22 mouse cellular contexts compared by ENCODE assay signal in the genomic region with DNA sequence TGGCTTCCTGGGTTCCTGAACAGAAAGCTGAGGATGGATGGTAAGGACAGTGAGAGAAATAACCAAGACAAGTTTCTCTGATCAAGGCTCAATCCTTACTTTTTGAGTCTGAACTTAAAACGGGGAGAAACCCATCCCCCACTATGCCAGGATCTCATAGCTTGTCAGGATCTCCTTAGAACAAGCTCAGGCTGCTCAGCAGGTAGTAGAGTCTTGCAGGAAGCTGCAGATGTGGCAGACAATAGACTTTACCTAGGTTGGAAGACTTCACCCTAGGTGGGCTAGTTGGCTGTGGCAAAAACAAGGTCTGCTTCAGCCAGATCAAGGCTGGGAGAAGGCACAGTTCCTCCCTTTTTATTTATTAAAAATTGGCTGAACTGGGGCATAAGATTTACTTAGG. TPM values are rescaled to one million over a fixed set of nuclear protein-coding genes. Genes with fewer than 3 reads are reported as not detected.
"Had no signal": no experiment of that assay in that cellular context is flagged by ENCODE, and none has a peak within 500 bp of the region (broad histone marks: within the 10 kb centered on the region; RNA-seq: fewer than 3 reads in every experiment).

No protein-coding gene starts in this region.

- H3K4me3 ChIP-seq: neural tube, embryonic 12.5 days; neural tube, embryonic 13.5 days; neural tube, embryonic 15.5 days; stomach, embryonic 15.5 days had no signal

- H3K4me2 ChIP-seq: neural tube, embryonic 12.5 days; neural tube, embryonic 13.5 days; neural tube, embryonic 15.5 days; stomach, embryonic 15.5 days had no signal

- H3K4me1 ChIP-seq: neural tube, embryonic 12.5 days; neural tube, embryonic 13.5 days; neural tube, embryonic 15.5 days; stomach, embryonic 15.5 days had no signal

- H3K36me3 ChIP-seq: neural tube, embryonic 12.5 days; neural tube, embryonic 13.5 days; neural tube, embryonic 15.5 days; stomach, embryonic 15.5 days had no signal

- DNase-seq: retina, postnatal 1 day; right cerebral cortex, adult 18-20 months; right cerebral cortex, postnatal 14 days; right cerebral cortex, postnatal 25 days; right cerebral cortex, postnatal 4 days; spleen, adult 18-20 months; thymus, adult 18-20 months; thymus, adult 2 months; thymus, postnatal 14 days; thymus, postnatal 25 days; thymus, postnatal 36 days; thymus, postnatal 4 days had no signal

- H3K27me3 ChIP-seq: neural tube, embryonic 12.5 days; neural tube, embryonic 13.5 days; neural tube, embryonic 15.5 days; stomach, embryonic 15.5 days had no signal

- H3K9ac ChIP-seq: neural tube, embryonic 12.5 days; neural tube, embryonic 13.5 days; neural tube, embryonic 15.5 days; stomach, embryonic 15.5 days had no signal

- H3K27ac ChIP-seq: neural tube, embryonic 12.5 days; neural tube, embryonic 13.5 days; neural tube, embryonic 15.5 days; stomach, embryonic 15.5 days; stomach, postnatal 0 days had no signal

- H3K9me3 ChIP-seq: neural tube, embryonic 12.5 days; neural tube, embryonic 13.5 days; neural tube, embryonic 15.5 days; stomach, embryonic 15.5 days had no signal

RNA-seq across cellular contexts. Expression of a gene that starts 3.8 kb away (rescaled TPM):
- polyA plus RNA-seq: neural tube, embryonic 12.5 days; neural tube, embryonic 13.5 days; neural tube, embryonic 14.5 days; neural tube, embryonic 15.5 days; stomach, embryonic 14.5 days had no signal

RNA-seq across cellular contexts. Expression of a gene that starts 18.4 kb away (rescaled TPM):
- polyA plus RNA-seq: neural tube, embryonic 12.5 days; neural tube, embryonic 13.5 days; neural tube, embryonic 14.5 days; stomach, embryonic 14.5 days had no signal

RNA-seq across cellular contexts. Expression of a gene that starts 55.6 kb away (rescaled TPM):
- polyA plus RNA-seq: neural tube, embryonic 12.5 days; neural tube, embryonic 13.5 days; neural tube, embryonic 14.5 days; neural tube, embryonic 15.5 days; stomach, embryonic 14.5 days; testis, adult 2 months; thymus, adult 2 months; thymus, postnatal 0 days; urinary bladder, adult 2 months had no signal
